Mouse (Mus musculus) neural tube, embryonic 11.5 days (tissue): ENCODE measurements at regions not wholly inside any gene's neighbourhood (a gene's known extent, or its start where the extent isn't known, plus 50 kb on each side); places are given as distances from the start of the nearest gene placed in this dataset.

Experiments
- ATAC-seq: fragments of 200-750 bp; cut with Nextera tagmentation; 2 replicates; pipeline ENCODE4 v1.8.0; 2017; ENCODE audit warnings: moderate number of reproducible peaks, mild to moderate bottlenecking, moderate TSS enrichment, moderate library complexity; ENCODE audit not compliant: insufficient read depth, low FRiP score, low TSS enrichment
- DNase-seq: peaks from one replicate; pipeline ENCODE4 v3.0.0-alpha.2; 2015; ENCODE audit warnings: low spot score
- H3K27ac ChIP-seq: fragments of 300-500 bp; sonication (generic); 2 replicates; pipeline ENCODE4 v1.5.1; 2014; ENCODE audit warnings: low read depth, mild to moderate bottlenecking, low read length
- H3K27me3 ChIP-seq: fragments of 300-500 bp; sonication (generic); 2 replicates; pipeline ENCODE4 v1.6.1; 2014; ENCODE audit warnings: mild to moderate bottlenecking, low read length, mixed read lengths; ENCODE audit not compliant: control insufficient read depth, insufficient read depth
- H3K36me3 ChIP-seq: fragments of 300-500 bp; sonication (generic); 2 replicates; pipeline ENCODE4 v1.6.1; 2014; ENCODE audit warnings: mild to moderate bottlenecking, low read length, moderate library complexity, mixed read lengths; ENCODE audit not compliant: control insufficient read depth, insufficient read depth
- H3K4me1 ChIP-seq: fragments of 300-500 bp; sonication (generic); 2 replicates; pipeline ENCODE4 v1.6.1; 2014; ENCODE audit warnings: low read length, mixed read lengths; ENCODE audit not compliant: control insufficient read depth, insufficient read depth
- H3K4me2 ChIP-seq: fragments of 300-500 bp; sonication (generic); 2 replicates; pipeline ENCODE4 v1.6.1; 2014; ENCODE audit warnings: low read depth, mild to moderate bottlenecking, moderate library complexity
- H3K4me3 ChIP-seq: fragments of 300-500 bp; sonication (generic); 2 replicates; pipeline ENCODE4 v1.5.1; 2014; ENCODE audit warnings: low read depth, low read length
- H3K9ac ChIP-seq: fragments of 300-500 bp; sonication (generic); 2 replicates; pipeline ENCODE4 v1.6.1; 2014; ENCODE audit warnings: mild to moderate bottlenecking, low read length
- H3K9me3 ChIP-seq: fragments of 300-500 bp; sonication (generic); 2 replicates; pipeline ENCODE4 v1.6.1; 2016; ENCODE audit warnings: low read length; ENCODE audit not compliant: control insufficient read depth
- WGBS: fragments of 180-500 bp; shearing (Covaris S2); extraction: QIAGEN DNeasy Blood & Tissue Kit; methylation state at CpG from one replicate; pipeline ENCODE4 v1.1.7; 2014; 5-methylcytosine and 5-hydroxymethylcytosine counted together

GRCm38 (mm10) chr3:4444611-4445394 lies 1305.8 kb upstream of the Gm8797 start:
- peak; percentile 38; the same call in 1 of the 2 replicates for ATAC-seq
- no peak for DNase-seq
- Histone ChIP-seq H3K9me3 (no peaks in the 10 kb centered on the region), H3K27me3 (no peaks in the 10 kb centered on the region), H3K27ac (no peak overlapping the region), H3K4me2 (no peak overlapping the region), H3K4me3 (no peak overlapping the region), H3K36me3 (no peaks in the 10 kb centered on the region), H3K4me1 (no peaks in the 10 kb centered on the region), H3K9ac (no peak overlapping the region)
- 85% methylated on average over 7 of the region's 7 CpGs for WGBS

GRCm38 (mm10) chr3:4468031-4468430 lies 1282.6 kb upstream of the Gm8797 start:
- ATAC-seq = no peak
- H3K9ac ChIP-seq = no peak overlapping the region
- no peaks in the 10 kb centered on the region for H3K27me3 ChIP-seq
- H3K27ac ChIP-seq = no peak overlapping the region
- no peak overlapping the region for H3K4me2 ChIP-seq
- H3K9me3 ChIP-seq = no peaks in the 10 kb centered on the region
- DNase-seq = no peak
- H3K36me3 ChIP-seq = no peaks in the 10 kb centered on the region
- no peak overlapping the region for H3K4me3 ChIP-seq
- H3K4me1 ChIP-seq = no peaks in the 10 kb centered on the region
